Mouse (Mus musculus): ENCODE measurements around the gene Erlin1. TPM values are rescaled to one million over a fixed set of nuclear protein-coding genes. Genes with fewer than 3 reads are reported as not detected.
A peak's percentile ranks its signal among the peaks of the same experiment; 100 is the strongest.

The Erlin1 gene
- total RNA-seq (2021): 1 to 10 TPM; 6.0 to 7.8 TPM
- 4.1 and 6.3 TPM in 2 replicates for polyA plus RNA-seq (2012; rRNA removed)
- long read RNA-seq, transcript Erlin1-202 (12 exons, 3,136 nt): major isoform, 5 of 5 reads
- long read RNA-seq, partial matches to known transcripts: 0 of 5 reads
- long read RNA-seq, other reads (novel, unspliced or antisense): 0 of 5 reads

DNA sequence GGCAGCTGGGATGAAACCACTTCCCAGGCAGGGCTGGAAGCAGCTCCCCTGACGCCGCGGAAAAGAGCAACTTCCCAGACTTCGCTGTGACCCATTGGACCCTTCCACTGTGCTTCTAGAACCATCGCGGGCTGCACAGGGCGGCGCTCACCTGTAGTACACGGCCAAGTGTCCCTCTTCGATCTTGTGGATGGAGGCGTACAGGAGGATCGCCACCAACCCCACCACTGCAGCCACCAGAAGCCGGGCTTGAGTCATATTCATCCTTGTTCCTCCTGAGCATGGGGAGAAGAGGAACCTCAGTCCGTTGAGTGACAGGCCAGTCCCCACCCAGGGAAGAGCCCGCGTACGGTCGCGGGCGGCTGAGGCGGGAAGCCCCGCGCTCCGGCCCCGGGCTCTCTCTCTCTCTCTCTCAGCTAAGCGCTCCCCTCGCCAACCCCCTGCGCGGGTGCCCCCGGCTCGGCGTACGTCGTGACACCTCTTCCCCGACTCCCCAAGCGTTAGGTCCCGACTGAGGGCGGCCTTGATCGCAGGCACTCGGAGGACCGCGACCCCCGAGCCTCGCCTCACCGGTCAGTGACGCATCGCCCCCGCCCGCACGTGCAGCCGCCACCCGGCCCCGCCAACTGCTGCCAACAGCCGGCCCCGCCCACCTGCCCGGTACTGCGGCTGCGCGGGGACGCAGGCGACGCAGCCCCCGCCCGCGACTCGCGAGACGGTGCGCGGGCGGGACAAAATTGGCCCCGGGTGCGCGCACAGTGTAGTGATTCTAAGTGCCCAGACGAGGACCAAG, at the start of gene Erlin1:
Gene Erlin1, minus strand, starts transcription at position 665 of the 793 bp plus-strand sequence.
- H3K9ac ChIP-seq (ENCODE audit: low read depth, low read length): peak within 1 kb of the TSS; percentile 88
- no peaks in the 10 kb centered on the region for H3K79me2 ChIP-seq (replicated peaks; ENCODE audit: control insufficient read depth, insufficient read depth, low read length)
- under 1% methylated on average over 75 of the region's 75 CpGs for WGBS
- DNase-seq: peak; percentile 93 to 96
- TF ChIP-seq EP300 (IDR thresholded peaks at IDR 0.05; ENCODE audit: insufficient read depth, low read depth, low read length): no peak
- TF ChIP-seq POLR2A (IDR thresholded peaks at IDR 0.05; ENCODE audit: insufficient read depth, low read depth, low read length): peak; percentile 18; the same call in 1 of the 2 replicates
- no peak for TF ChIP-seq CTCF (IDR thresholded peaks at IDR 0.05)
- H3K27ac ChIP-seq: peak within 1 kb of the TSS; percentile 76
- H3K4me1 ChIP-seq (ENCODE audit: control insufficient read depth, insufficient read depth, low read length): peaks cover 2% of the 10 kb centered on the region
- peak within 1 kb of the TSS; percentile 79 for H3K4me3 ChIP-seq
- H3K36me3 ChIP-seq (ENCODE audit: control insufficient read depth, insufficient read depth, low read length): no peaks in the 10 kb centered on the region; the same call in 1 of the 2 replicates
- H3K27me3 ChIP-seq (ENCODE audit: control insufficient read depth, insufficient read depth, low read length): no peaks in the 10 kb centered on the region
- intact Hi-C loops (cut with DNase I): loop anchor here (2.0 kb wide), 1 partner anchor 37 kb away; the partner anchor contains the start of gene Chuk

DNA sequence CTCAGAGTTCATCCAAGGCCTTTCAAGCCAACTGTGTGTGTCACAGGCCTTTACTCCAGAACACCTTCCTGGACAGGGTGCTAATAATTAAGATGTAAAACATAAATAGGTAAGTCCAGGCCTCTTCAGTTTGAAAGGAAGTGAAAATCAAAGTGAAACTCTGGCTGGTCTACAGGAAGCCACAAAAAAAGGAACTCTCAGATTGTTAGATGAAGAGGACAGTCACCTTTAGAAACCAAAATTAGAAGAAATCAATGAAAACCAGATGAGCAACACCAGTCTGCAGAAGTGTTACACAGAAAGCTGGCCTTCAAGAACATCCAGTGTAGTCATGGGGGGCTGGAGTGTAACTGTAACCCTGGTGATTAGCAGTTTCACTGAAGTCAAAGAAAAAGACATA, 48.2 kb upstream of the Erlin1 start:
- no peaks in the 10 kb centered on the region; the same call in 1 of the 2 replicates for H3K36me3 ChIP-seq (ENCODE audit: control insufficient read depth, insufficient read depth, low read length)
- H3K4me3 ChIP-seq: no peak overlapping the region
- intact Hi-C loops (cut with DNase I): no loop called here

DNA sequence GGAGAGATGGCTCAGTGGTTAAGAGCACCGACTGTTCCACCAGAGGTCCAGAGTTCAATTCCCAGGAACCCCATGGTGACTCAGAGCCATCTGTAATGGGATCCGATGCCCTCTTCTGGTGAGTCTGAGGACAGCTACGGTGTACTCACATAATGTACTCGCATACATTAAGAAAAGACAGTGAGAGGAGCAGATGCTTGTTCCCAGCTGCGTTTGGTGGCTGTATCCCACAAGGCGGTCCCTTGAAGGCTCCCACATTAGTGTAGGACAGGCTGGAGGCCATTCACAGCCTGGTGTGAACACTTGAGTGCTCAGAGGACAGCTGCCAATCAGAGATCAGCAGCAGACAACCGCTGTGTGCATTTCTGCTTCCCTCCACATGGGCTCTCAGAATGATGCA, 42.1 kb upstream of the Erlin1 start:
- TF ChIP-seq CTCF (IDR thresholded peaks at IDR 0.05): peak; percentile 35
- TF ChIP-seq POLR2A (IDR thresholded peaks at IDR 0.05; ENCODE audit: insufficient read depth, low read depth, low read length): no peak
- TF ChIP-seq EP300 (IDR thresholded peaks at IDR 0.05; ENCODE audit: insufficient read depth, low read depth, low read length): no peak
- no peak for DNase-seq
- peaks cover 3% of the 10 kb centered on the region; the same call in 1 of the 2 replicates for H3K4me1 ChIP-seq (ENCODE audit: control insufficient read depth, insufficient read depth, low read length)
- 72% methylated on average over 7 of the region's 7 CpGs for WGBS
- H3K4me3 ChIP-seq: no peak overlapping the region
- no peaks in the 10 kb centered on the region for H3K27me3 ChIP-seq (ENCODE audit: control insufficient read depth, insufficient read depth, low read length)
- no peak overlapping the region for H3K27ac ChIP-seq
- H3K36me3 ChIP-seq (ENCODE audit: control insufficient read depth, insufficient read depth, low read length): no peaks in the 10 kb centered on the region
- no peak overlapping the region for H3K9ac ChIP-seq (ENCODE audit: low read depth, low read length)
- intact Hi-C loops (cut with DNase I): no loop called here
- peaks cover 4% of the 10 kb centered on the region for H3K79me2 ChIP-seq (replicated peaks; ENCODE audit: control insufficient read depth, insufficient read depth, low read length)

More for the DNA sequence above, 48.2 kb upstream of the Erlin1 start:
- no peak overlapping the region for H3K27ac ChIP-seq
- no peaks in the 10 kb centered on the region for H3K79me2 ChIP-seq (replicated peaks; ENCODE audit: control insufficient read depth, insufficient read depth, low read length)
- H3K27me3 ChIP-seq (ENCODE audit: control insufficient read depth, insufficient read depth, low read length): no peaks in the 10 kb centered on the region
- TF ChIP-seq CTCF (IDR thresholded peaks at IDR 0.05) (no peak), POLR2A (IDR thresholded peaks at IDR 0.05; ENCODE audit: insufficient read depth, low read depth, low read length) (no peak), EP300 (IDR thresholded peaks at IDR 0.05; ENCODE audit: insufficient read depth, low read depth, low read length) (no peak)
- DNase-seq: no peak
- no peak overlapping the region for H3K9ac ChIP-seq (ENCODE audit: low read depth, low read length)
- H3K4me1 ChIP-seq (ENCODE audit: control insufficient read depth, insufficient read depth, low read length): no peaks in the 10 kb centered on the region

DNA sequence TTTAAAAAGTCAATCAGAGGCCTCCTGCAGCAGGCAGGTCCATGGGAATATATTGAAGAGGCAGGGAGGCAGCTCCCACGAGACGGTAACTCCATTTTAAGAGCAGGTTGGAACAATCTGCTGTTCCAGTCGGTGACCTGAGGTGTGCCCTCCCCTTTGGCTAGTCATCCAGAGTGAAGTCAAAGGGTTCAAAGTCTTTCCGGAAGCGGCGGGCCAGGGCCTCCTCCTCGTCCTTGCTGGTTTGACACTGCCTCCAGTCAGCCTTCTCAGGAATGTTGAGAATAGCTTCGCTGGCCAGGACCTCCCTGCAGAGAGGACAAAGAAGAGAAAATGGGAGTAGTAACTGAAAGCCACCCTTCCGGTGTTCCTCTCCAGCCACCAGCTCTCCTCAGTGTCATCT, 40.8 kb upstream of the Erlin1 start:
- no peak for DNase-seq
- WGBS: 79% methylated on average over 9 of the region's 9 CpGs
- peaks cover 6% of the 10 kb centered on the region for H3K4me1 ChIP-seq (ENCODE audit: control insufficient read depth, insufficient read depth, low read length)
- no peak overlapping the region for H3K27ac ChIP-seq
- H3K9ac ChIP-seq (ENCODE audit: low read depth, low read length): no peak overlapping the region
- no peak overlapping the region for H3K4me3 ChIP-seq
- intact Hi-C loops (cut with DNase I): no loop called here
- H3K27me3 ChIP-seq (ENCODE audit: control insufficient read depth, insufficient read depth, low read length): no peaks in the 10 kb centered on the region
- H3K79me2 ChIP-seq (replicated peaks; ENCODE audit: control insufficient read depth, insufficient read depth, low read length): peaks cover 4% of the 10 kb centered on the region
- H3K36me3 ChIP-seq (ENCODE audit: control insufficient read depth, insufficient read depth, low read length): peaks cover 2% of the 10 kb centered on the region; the same call in 1 of the 2 replicates
- TF ChIP-seq EP300 (IDR thresholded peaks at IDR 0.05; ENCODE audit: insufficient read depth, low read depth, low read length) (no peak), CTCF (IDR thresholded peaks at IDR 0.05) (no peak), POLR2A (IDR thresholded peaks at IDR 0.05; ENCODE audit: insufficient read depth, low read depth, low read length) (no peak)

DNA sequence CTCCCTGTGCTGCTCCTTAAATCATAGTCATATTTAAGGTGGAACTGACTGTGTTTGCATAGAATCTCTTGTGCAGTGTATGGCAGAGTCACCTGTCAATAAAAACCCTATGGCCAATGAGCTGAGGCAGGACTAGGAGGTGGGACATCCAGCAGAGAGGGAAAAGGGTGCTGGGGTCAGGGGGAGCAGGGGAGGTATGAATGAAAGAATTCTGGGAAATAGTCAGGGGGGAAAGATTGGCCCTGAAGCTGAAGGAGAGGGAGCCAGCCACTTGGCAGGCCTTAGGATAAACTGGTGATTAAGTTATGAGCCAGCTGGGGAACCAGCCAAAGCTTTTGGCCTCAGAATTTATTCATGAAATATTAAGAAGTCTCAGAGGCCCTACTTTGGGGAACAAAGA, 39.4 kb upstream of the Erlin1 start:
- peaks cover 6% of the 10 kb centered on the region for H3K79me2 ChIP-seq (replicated peaks; ENCODE audit: control insufficient read depth, insufficient read depth, low read length)
- no peak overlapping the region for H3K4me3 ChIP-seq
- no peak overlapping the region for H3K9ac ChIP-seq (ENCODE audit: low read depth, low read length)
- peak in 1 of 2 experiments; percentile 8 for DNase-seq
- no peak overlapping the region for H3K27ac ChIP-seq
- intact Hi-C loops (cut with DNase I): no loop called here
- H3K27me3 ChIP-seq (ENCODE audit: control insufficient read depth, insufficient read depth, low read length): no peaks in the 10 kb centered on the region
- H3K4me1 ChIP-seq (ENCODE audit: control insufficient read depth, insufficient read depth, low read length): peaks cover 6% of the 10 kb centered on the region
- H3K36me3 ChIP-seq (ENCODE audit: control insufficient read depth, insufficient read depth, low read length): peaks cover 2% of the 10 kb centered on the region; the same call in 1 of the 2 replicates
- TF ChIP-seq POLR2A (IDR thresholded peaks at IDR 0.05; ENCODE audit: insufficient read depth, low read depth, low read length): no peak
- TF ChIP-seq EP300 (IDR thresholded peaks at IDR 0.05; ENCODE audit: insufficient read depth, low read depth, low read length): no peak
- no peak for TF ChIP-seq CTCF (IDR thresholded peaks at IDR 0.05)

Data from heart, adult 2 months (tissue).